Mouse (Mus musculus) embryonic facial prominence, embryonic 10.5 days (tissue): ENCODE measurements at regions not wholly inside any gene's neighbourhood (a gene's known extent, or its start where the extent isn't known, plus 50 kb on each side); places are given as distances from the start of the nearest gene placed in this dataset.

Source experiments
- DNase-seq: peaks from one replicate; pipeline ENCODE4 v3.0.0-alpha.2; 2017; ENCODE audit warnings: low spot score
- H3K27ac ChIP-seq: fragments of 300-500 bp; sonication (generic); replicated peaks from 2 replicates; pipeline ENCODE4 v1.5.1; 2016; ENCODE audit warnings: mild to moderate bottlenecking
- H3K27me3 ChIP-seq: fragments of 300-500 bp; sonication (generic); replicated peaks from 2 replicates; pipeline ENCODE4 v1.6.1; 2016; ENCODE audit warnings: low read depth, mild to moderate bottlenecking; ENCODE audit not compliant: poor library complexity, severe bottlenecking
- H3K36me3 ChIP-seq: fragments of 300-500 bp; sonication (generic); replicated peaks from 2 replicates; pipeline ENCODE4 v1.6.1; 2016; ENCODE audit warnings: mild to moderate bottlenecking, moderate library complexity
- H3K4me1 ChIP-seq: fragments of 300-500 bp; sonication (generic); 2 replicates; pipeline ENCODE4 v1.6.1; 2016
- H3K4me3 ChIP-seq: fragments of 300-500 bp; sonication (generic); 2 replicates; pipeline ENCODE4 v1.5.1; 2016; ENCODE audit warnings: mild to moderate bottlenecking, moderate library complexity
- H3K9me3 ChIP-seq: fragments of 300-500 bp; sonication (generic); 2 replicates; pipeline ENCODE4 v1.6.1; 2016; ENCODE audit warnings: mild to moderate bottlenecking
- WGBS: fragments of 180-500 bp; shearing (Covaris S2); methylation state at CpG from one replicate; pipeline ENCODE4 v1.1.7; 2016; 5-methylcytosine and 5-hydroxymethylcytosine counted together

- no peaks in the 10 kb centered on the region for H3K27me3 ChIP-seq
- H3K27ac ChIP-seq = no peak overlapping the region
- no peaks in the 10 kb centered on the region for H3K9me3 ChIP-seq
- DNase-seq = no peak
- H3K36me3 ChIP-seq = no peaks in the 10 kb centered on the region
- H3K4me1 ChIP-seq = peaks cover 13% of the 10 kb centered on the region
- WGBS = 92% methylated on average over 3 of the region's 3 CpGs
- H3K4me3 ChIP-seq = no peak overlapping the region
Observed at GRCm38 (mm10) chr3:143614004-143614403, 591.0 kb downstream of the Lmo4 start.

- WGBS = 28% methylated on average over 2 of the region's 2 CpGs
- 0 out of 2 replicates have a peak overlapping the region, but pooled peaks have one; percentile 15 for H3K27ac ChIP-seq
- H3K27me3 ChIP-seq = no peaks in the 10 kb centered on the region
- peaks cover 13% of the 10 kb centered on the region for H3K4me1 ChIP-seq
- H3K36me3 ChIP-seq = no peaks in the 10 kb centered on the region
- no peak overlapping the region for H3K4me3 ChIP-seq
- H3K9me3 ChIP-seq = no peaks in the 10 kb centered on the region
- DNase-seq = peak; percentile 46
Observed at GRCm38 (mm10) chr3:143609673-143610072, 595.3 kb downstream of the Lmo4 start.

GRCm38 (mm10) chr3:143599120-143599519, 605.9 kb downstream of the Lmo4 start:
- H3K9me3 ChIP-seq = no peaks in the 10 kb centered on the region
- peak; percentile 39 for DNase-seq
- 56% methylated on average over 2 of the region's 2 CpGs for WGBS

GRCm38 (mm10) chr3:143596949-143597593, 607.9 kb downstream of the Lmo4 start:
- DNase-seq = peak; percentile 54
- peak overlapping the region; percentile 40; the same call in 1 of the 2 replicates for H3K27ac ChIP-seq
- H3K4me3 ChIP-seq = no peak overlapping the region
- H3K4me1 ChIP-seq = peaks cover 39% of the 10 kb centered on the region
- no peaks in the 10 kb centered on the region for H3K9me3 ChIP-seq
- 20% methylated on average over 11 of the region's 11 CpGs for WGBS
- no peaks in the 10 kb centered on the region for H3K36me3 ChIP-seq
- H3K27me3 ChIP-seq = no peaks in the 10 kb centered on the region; the same call in 1 of the 2 replicates

More at GRCm38 (mm10) chr3:143599120-143599519, 605.9 kb downstream of the Lmo4 start:
- no peaks in the 10 kb centered on the region; the same call in 1 of the 2 replicates for H3K27me3 ChIP-seq
- H3K4me3 ChIP-seq = no peak overlapping the region
- H3K36me3 ChIP-seq = no peaks in the 10 kb centered on the region
- 0 out of 2 replicates have a peak overlapping the region, but pooled peaks have one; percentile 19 for H3K27ac ChIP-seq
- H3K4me1 ChIP-seq = peaks cover 31% of the 10 kb centered on the region

- H3K27ac ChIP-seq = no peak overlapping the region
- peaks cover 39% of the 10 kb centered on the region for H3K4me1 ChIP-seq
- peak; percentile 42 for DNase-seq
- no peaks in the 10 kb centered on the region for H3K36me3 ChIP-seq
- 62% methylated on average over 5 of the region's 5 CpGs for WGBS
- no peak overlapping the region for H3K4me3 ChIP-seq
- no peaks in the 10 kb centered on the region for H3K9me3 ChIP-seq
- no peaks in the 10 kb centered on the region; the same call in 1 of the 2 replicates for H3K27me3 ChIP-seq
Observed at GRCm38 (mm10) chr3:143596011-143596683, 608.9 kb downstream of the Lmo4 start.

- Histone ChIP-seq H3K27me3 (no peaks in the 10 kb centered on the region; the same call in 1 of the 2 replicates), H3K27ac (no peak overlapping the region), H3K36me3 (no peaks in the 10 kb centered on the region), H3K9me3 (no peaks in the 10 kb centered on the region), H3K4me1 (peaks cover 39% of the 10 kb centered on the region), H3K4me3 (no peak overlapping the region)
- WGBS = 76% methylated on average over 2 of the region's 2 CpGs
- no peak for DNase-seq
Observed at GRCm38 (mm10) chr3:143595081-143595480, 609.9 kb downstream of the Lmo4 start.

- no peaks in the 10 kb centered on the region; the same call in 1 of the 2 replicates for H3K27me3 ChIP-seq
- 79% methylated on average over 7 of the region's 7 CpGs for WGBS
- H3K27ac ChIP-seq = no peak overlapping the region
Observed at GRCm38 (mm10) chr3:143594676-143595075, 610.3 kb downstream of the Lmo4 start.

GRCm38 (mm10) chr3:143586653-143587052, 618.4 kb downstream of the Lmo4 start:
- H3K4me3 ChIP-seq = no peak overlapping the region
- DNase-seq = no peak
- no peak overlapping the region for H3K27ac ChIP-seq
- 77% methylated on average over 5 of the region's 5 CpGs for WGBS
- H3K27me3 ChIP-seq = no peaks in the 10 kb centered on the region
- no peaks in the 10 kb centered on the region for H3K9me3 ChIP-seq
- H3K4me1 ChIP-seq = peaks cover 7% of the 10 kb centered on the region
- no peaks in the 10 kb centered on the region for H3K36me3 ChIP-seq

More at GRCm38 (mm10) chr3:143594676-143595075, 610.3 kb downstream of the Lmo4 start:
- no peaks in the 10 kb centered on the region for H3K36me3 ChIP-seq
- no peak for DNase-seq
- H3K4me1 ChIP-seq = peaks cover 39% of the 10 kb centered on the region
- H3K9me3 ChIP-seq = no peaks in the 10 kb centered on the region
- H3K4me3 ChIP-seq = no peak overlapping the region

GRCm38 (mm10) chr3:143584692-143585603, 620.1 kb downstream of the Lmo4 start:
- Histone ChIP-seq H3K4me3 (no peak overlapping the region), H3K27me3 (no peaks in the 10 kb centered on the region), H3K4me1 (peaks cover 7% of the 10 kb centered on the region), H3K9me3 (no peaks in the 10 kb centered on the region), H3K36me3 (no peaks in the 10 kb centered on the region), H3K27ac (no peak overlapping the region)
- no peak for DNase-seq
- WGBS = 87% methylated on average over 6 of the region's 6 CpGs

- H3K4me1 ChIP-seq = peaks cover 11% of the 10 kb centered on the region
- no peak overlapping the region for H3K27ac ChIP-seq
- no peaks in the 10 kb centered on the region for H3K27me3 ChIP-seq
- H3K9me3 ChIP-seq = no peaks in the 10 kb centered on the region
- H3K36me3 ChIP-seq = no peaks in the 10 kb centered on the region
- 66% methylated on average over 7 of the region's 7 CpGs for WGBS
- no peak overlapping the region for H3K4me3 ChIP-seq
- no peak for DNase-seq
Observed at GRCm38 (mm10) chr3:143576338-143577007, 628.5 kb downstream of the Lmo4 start.

GRCm38 (mm10) chr3:143575737-143576136, 629.3 kb downstream of the Lmo4 start:
- DNase-seq = no peak
- Histone ChIP-seq H3K36me3 (no peaks in the 10 kb centered on the region), H3K4me3 (no peak overlapping the region), H3K9me3 (no peaks in the 10 kb centered on the region), H3K4me1 (peaks cover 11% of the 10 kb centered on the region), H3K27me3 (no peaks in the 10 kb centered on the region), H3K27ac (no peak overlapping the region)
- 89% methylated on average over 8 of the region's 8 CpGs for WGBS
